Mouse (Mus musculus): ENCODE measurements around the gene Iqcf6.
A peak's percentile ranks its signal among the peaks of the same experiment; 100 is the strongest.
"Not testable (repeated sequence)": the region's sequence is repeated elsewhere in the genome, so short reads cannot be mapped to it uniquely, and the experiment has no call there.

Iqcf6 gene

GRCm38 (mm10) chr9:106626282-106626681, at the start of gene Iqcf6:
Gene Iqcf6 (plus strand): TSS chr9:106626582.
- no peak for DNase-seq

- DNase-seq = no peak
Measured at GRCm38 (mm10) chr9:106580016-106580415, 46.4 kb upstream of the Iqcf6 start.

- DNase-seq = no peak
Measured at GRCm38 (mm10) chr9:106582552-106582951, 43.8 kb upstream of the Iqcf6 start.

GRCm38 (mm10) chr9:106592158-106592557, 34.2 kb upstream of the Iqcf6 start:
- DNase-seq = no peak

- not testable (repeated sequence) for DNase-seq
Measured at GRCm38 (mm10) chr9:106595402-106595801, 31.0 kb upstream of the Iqcf6 start.

- DNase-seq = no peak
Measured at GRCm38 (mm10) chr9:106595836-106596235, 30.5 kb upstream of the Iqcf6 start.

- DNase-seq = no peak
Measured at GRCm38 (mm10) chr9:106598466-106598865, 27.9 kb upstream of the Iqcf6 start.

- peak; percentile 62 for DNase-seq
Measured at GRCm38 (mm10) chr9:106600546-106600945, 25.8 kb upstream of the Iqcf6 start.

- DNase-seq = no peak
Measured at GRCm38 (mm10) chr9:106610727-106611126, 15.7 kb upstream of the Iqcf6 start.

GRCm38 (mm10) chr9:106613951-106614350, 12.4 kb upstream of the Iqcf6 start:
- DNase-seq = no peak

- no peak for DNase-seq
Measured at GRCm38 (mm10) chr9:106614616-106615015, 11.8 kb upstream of the Iqcf6 start.

GRCm38 (mm10) chr9:106616306-106616705, 10.1 kb upstream of the Iqcf6 start:
- DNase-seq = no peak

- DNase-seq = no peak
Measured at GRCm38 (mm10) chr9:106617496-106617895, 8.9 kb upstream of the Iqcf6 start.

GRCm38 (mm10) chr9:106627796-106628195, 1.4 kb downstream of the Iqcf6 start:
- DNase-seq = not testable (repeated sequence)

GRCm38 (mm10) chr9:106632185-106632584, 5.8 kb downstream of the Iqcf6 start:
- no peak for DNase-seq

GRCm38 (mm10) chr9:106638154-106638553, 11.8 kb downstream of the Iqcf6 start:
- no peak for DNase-seq

GRCm38 (mm10) chr9:106641346-106641745, 15.0 kb downstream of the Iqcf6 start:
- no peak for DNase-seq

- DNase-seq = peak; percentile 91
Measured at GRCm38 (mm10) chr9:106643128-106643527, 16.7 kb downstream of the Iqcf6 start.

GRCm38 (mm10) chr9:106643787-106644186, 17.4 kb downstream of the Iqcf6 start:
- DNase-seq = peak; percentile 45

GRCm38 (mm10) chr9:106645684-106646271, 19.4 kb downstream of the Iqcf6 start:
- no peak for DNase-seq

GRCm38 (mm10) chr9:106647226-106647625, 20.8 kb downstream of the Iqcf6 start:
- no peak for DNase-seq

- no peak for DNase-seq
Measured at GRCm38 (mm10) chr9:106652720-106653119, 26.3 kb downstream of the Iqcf6 start.

GRCm38 (mm10) chr9:106655884-106656720, 29.7 kb downstream of the Iqcf6 start, which contains the start of gene Grm2:
Gene Grm2 (minus strand): TSS chr9:106656082.
- peak; percentile 81 for DNase-seq

GRCm38 (mm10) chr9:106656820-106657219, 30.4 kb downstream of the Iqcf6 start:
- no peak for DNase-seq

Data from thymus, postnatal 4 days (tissue).